Mouse (Mus musculus) limb, embryonic 15.5 days (tissue): Measurements from ENCODE around the gene Tgif2. TPM values are rescaled to one million over a fixed set of nuclear protein-coding genes. Genes with fewer than 3 reads are reported as not detected.
"Not testable (repeated sequence)": the region's sequence is repeated elsewhere in the genome, so short reads cannot be mapped to it uniquely, and the experiment has no call there.

Source experiments
- ATAC-seq: fragments of 200-750 bp; cut with Nextera tagmentation; 2 replicates; pipeline ENCODE4 v1.8.0; 2017; ENCODE audit warnings: low read depth, moderate TSS enrichment; ENCODE audit not compliant: insufficient number of reproducible peaks, low FRiP score, low TSS enrichment
- H3K27ac ChIP-seq: fragments of 300-500 bp; sonication (generic); 2 replicates; pipeline ENCODE4 v1.5.1; 2015; ENCODE audit warnings: moderate library complexity, mild to moderate bottlenecking, inconsistent platforms
- H3K27me3 ChIP-seq: fragments of 300-500 bp; sonication (generic); 2 replicates; pipeline ENCODE4 v1.6.1; 2015; ENCODE audit warnings: inconsistent platforms
- H3K36me3 ChIP-seq: fragments of 300-500 bp; sonication (generic); 2 replicates; pipeline ENCODE4 v1.6.1; 2015; ENCODE audit warnings: inconsistent platforms
- H3K4me1 ChIP-seq: fragments of 300-500 bp; sonication (generic); 2 replicates; pipeline ENCODE4 v1.6.1; 2015; ENCODE audit warnings: inconsistent platforms
- H3K4me2 ChIP-seq: fragments of 300-500 bp; sonication (generic); 2 replicates; pipeline ENCODE4 v1.6.1; 2015; ENCODE audit warnings: mild to moderate bottlenecking, inconsistent platforms
- H3K4me3 ChIP-seq: fragments of 300-500 bp; sonication (generic); 2 replicates; pipeline ENCODE4 v1.5.1; 2015; ENCODE audit warnings: mild to moderate bottlenecking, inconsistent platforms
- H3K9ac ChIP-seq: fragments of 300-500 bp; sonication (generic); 2 replicates; pipeline ENCODE4 v1.6.1; 2015; ENCODE audit warnings: inconsistent platforms
- H3K9me3 ChIP-seq: fragments of 300-500 bp; sonication (generic); 2 replicates; pipeline ENCODE4 v1.6.1; 2016; ENCODE audit warnings: inconsistent platforms
- WGBS: fragments of 180-500 bp; shearing (Covaris S2); methylation state at CpG from one replicate; pipeline ENCODE4 v1.1.7; 2015; 5-methylcytosine and 5-hydroxymethylcytosine counted together
- polyA plus RNA-seq: library from polyadenylated mRNA; unstranded; fragments of >200 nt; fragmentation: Nextera tagmentation; extraction: Ambion mirVana; gene quantifications from 2 replicates; pipeline ENCODE4 v1.2.1, GENCODE M21; 2015

The Tgif2 gene
- polyA plus RNA-seq, 1 experiment from 2014 or later = 52.7 TPM

DNA sequence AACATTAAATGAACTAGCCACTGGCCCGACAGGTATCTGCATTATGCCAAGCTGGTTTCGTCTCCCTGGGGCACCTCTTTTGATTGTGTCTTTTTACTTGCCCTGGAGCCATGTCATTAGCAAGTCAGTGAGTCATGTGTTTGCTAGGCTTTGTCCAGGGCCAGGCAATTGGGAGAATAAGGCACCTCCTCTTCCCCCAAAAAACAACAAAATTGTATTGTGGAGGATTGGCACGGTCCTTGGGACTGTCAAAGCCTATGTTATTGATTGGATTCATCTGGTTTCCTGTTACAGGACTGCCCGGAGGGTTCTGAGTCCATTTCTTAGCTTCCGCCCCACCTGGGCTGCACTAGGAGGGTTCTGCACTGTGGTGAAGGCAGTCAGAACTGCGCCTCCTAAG, 7.8 kb downstream of the Tgif2 start:
- H3K27me3 ChIP-seq = no peaks in the 10 kb centered on the region
- H3K4me2 ChIP-seq = no peak overlapping the region
- no peaks in the 10 kb centered on the region for H3K9me3 ChIP-seq
- ATAC-seq = no peak
- 47% methylated on average over 6 of the region's 6 CpGs for WGBS
- no peak overlapping the region for H3K27ac ChIP-seq
- H3K9ac ChIP-seq = no peak overlapping the region
- peaks cover 53% of the 10 kb centered on the region for H3K4me1 ChIP-seq
- no peak overlapping the region for H3K4me3 ChIP-seq
- H3K36me3 ChIP-seq = peaks cover 53% of the 10 kb centered on the region

DNA sequence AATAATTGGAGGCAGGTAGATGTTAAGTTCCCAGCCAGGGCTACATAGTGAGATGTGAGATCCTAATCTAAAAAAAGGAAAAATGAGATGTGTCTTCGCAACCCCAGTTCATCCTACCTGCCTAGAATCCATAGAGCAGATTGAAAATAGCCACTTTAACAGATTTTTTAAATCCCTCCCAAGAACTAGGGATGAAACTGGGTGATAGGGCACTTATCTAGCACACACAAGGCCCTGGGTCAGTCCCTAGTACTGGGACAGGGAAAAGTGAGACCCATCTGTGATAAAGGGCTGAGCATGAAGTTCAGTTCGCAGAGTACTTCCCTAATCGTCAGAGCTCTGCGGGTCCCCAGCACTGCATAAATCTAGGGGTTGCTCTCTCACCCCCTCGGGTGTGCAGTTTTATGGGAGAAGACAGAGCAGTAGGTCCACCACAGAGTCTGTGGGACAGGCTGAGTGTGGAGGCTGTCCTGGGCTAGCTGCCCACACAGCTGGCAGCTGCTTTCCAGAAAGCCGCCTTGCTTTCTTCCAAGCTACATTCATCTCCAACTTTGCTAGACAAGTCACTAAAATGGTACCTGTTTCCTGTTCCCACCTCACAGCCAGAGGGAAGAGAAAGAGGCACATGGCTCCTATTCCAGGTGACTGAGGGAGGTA, 8.8 kb downstream of the Tgif2 start:
- peaks cover 55% of the 10 kb centered on the region for H3K36me3 ChIP-seq
- H3K9ac ChIP-seq = no peak overlapping the region
- no peaks in the 10 kb centered on the region for H3K9me3 ChIP-seq
- H3K27me3 ChIP-seq = no peaks in the 10 kb centered on the region
- H3K4me3 ChIP-seq = no peak overlapping the region
- 68% methylated on average over 6 of the region's 6 CpGs for WGBS
- H3K4me1 ChIP-seq = peaks cover 44% of the 10 kb centered on the region
- no peak overlapping the region for H3K4me2 ChIP-seq
- no peak overlapping the region for H3K27ac ChIP-seq
- no peak for ATAC-seq

DNA sequence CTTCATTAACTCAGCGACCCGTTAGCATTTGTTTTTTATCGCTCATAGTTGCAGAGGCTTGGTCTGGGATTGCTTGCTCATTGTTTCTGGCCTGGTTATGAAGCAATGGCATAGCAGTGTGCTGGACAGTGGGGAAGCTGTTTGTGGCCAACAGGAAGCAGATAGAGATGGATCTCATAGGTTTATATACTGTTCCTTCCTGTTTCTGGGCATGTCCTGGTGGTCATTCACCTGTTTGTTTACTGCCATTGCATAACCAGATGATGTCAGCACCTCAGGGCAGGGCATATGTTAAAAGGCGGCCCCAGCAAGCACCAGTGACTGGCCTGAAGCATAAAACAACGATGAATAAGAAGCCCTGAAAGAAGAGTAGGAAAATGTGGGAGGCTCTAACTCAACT, 10.7 kb downstream of the Tgif2 start:
- Histone ChIP-seq H3K4me2 (no peak overlapping the region), H3K36me3 (peaks cover 55% of the 10 kb centered on the region), H3K4me1 (peaks cover 33% of the 10 kb centered on the region), H3K27ac (no peak overlapping the region), H3K4me3 (no peak overlapping the region), H3K27me3 (no peaks in the 10 kb centered on the region), H3K9ac (no peak overlapping the region), H3K9me3 (no peaks in the 10 kb centered on the region)
- ATAC-seq = no peak
- 83% methylated on average over 5 of the region's 5 CpGs for WGBS

- 0 out of 2 replicates have a peak, but pooled peaks have one; percentile 21 for ATAC-seq
- not testable (repeated sequence) for H3K9ac ChIP-seq, H3K4me2 ChIP-seq, H3K4me3 ChIP-seq, H3K27me3 ChIP-seq, H3K9me3 ChIP-seq, H3K27ac ChIP-seq
- peaks cover 20% of the 10 kb centered on the region for H3K4me1 ChIP-seq
- peaks cover 44% of the 10 kb centered on the region for H3K36me3 ChIP-seq
- 46% methylated on average over 9 of the region's 13 CpGs for WGBS
Observed at GRCm38 (mm10) chr2:156853584-156853983, 13.8 kb downstream of the Tgif2 start.

GRCm38 (mm10) chr2:156853999-156854771, 14.4 kb downstream of the Tgif2 start:
- not testable (repeated sequence) for ATAC-seq
- 25% methylated on average over 13 of the region's 13 CpGs for WGBS

DNA sequence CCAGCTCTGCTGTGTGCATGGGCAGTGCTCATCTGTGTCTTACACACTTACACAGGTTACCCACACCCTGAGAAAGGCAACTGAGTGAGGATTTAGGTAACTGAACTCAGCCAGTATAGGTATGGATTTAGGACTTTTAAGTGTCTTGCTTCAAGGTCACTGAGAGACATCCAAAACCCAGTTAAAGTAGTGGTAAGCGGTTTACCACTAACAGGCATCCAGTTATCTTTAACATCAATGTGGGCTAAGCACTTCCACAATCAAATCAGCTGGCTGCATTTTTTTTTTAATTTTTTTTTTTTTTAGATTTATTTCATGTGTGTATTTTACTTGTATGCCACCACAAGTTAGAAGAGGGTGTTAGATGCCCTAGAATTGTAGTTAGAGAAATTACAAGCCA, 16.5 kb downstream of the Tgif2 start:
- H3K4me3 ChIP-seq = no peak overlapping the region
- no peak overlapping the region for H3K4me2 ChIP-seq
- no peak overlapping the region for H3K27ac ChIP-seq
- H3K9ac ChIP-seq = no peak overlapping the region
- no peak for ATAC-seq
- no peaks in the 10 kb centered on the region for H3K27me3 ChIP-seq
- H3K4me1 ChIP-seq = peaks cover 18% of the 10 kb centered on the region
- 88% methylated on average over 1 of the region's 1 CpGs for WGBS
- H3K36me3 ChIP-seq = peaks cover 24% of the 10 kb centered on the region
- no peaks in the 10 kb centered on the region for H3K9me3 ChIP-seq

More at GRCm38 (mm10) chr2:156853999-156854771, 14.4 kb downstream of the Tgif2 start:
- H3K4me1 ChIP-seq = peaks cover 18% of the 10 kb centered on the region
- not testable (repeated sequence) for H3K4me2 ChIP-seq, H3K9me3 ChIP-seq, H3K4me3 ChIP-seq, H3K27me3 ChIP-seq, H3K9ac ChIP-seq, H3K27ac ChIP-seq
- peaks cover 44% of the 10 kb centered on the region for H3K36me3 ChIP-seq

DNA sequence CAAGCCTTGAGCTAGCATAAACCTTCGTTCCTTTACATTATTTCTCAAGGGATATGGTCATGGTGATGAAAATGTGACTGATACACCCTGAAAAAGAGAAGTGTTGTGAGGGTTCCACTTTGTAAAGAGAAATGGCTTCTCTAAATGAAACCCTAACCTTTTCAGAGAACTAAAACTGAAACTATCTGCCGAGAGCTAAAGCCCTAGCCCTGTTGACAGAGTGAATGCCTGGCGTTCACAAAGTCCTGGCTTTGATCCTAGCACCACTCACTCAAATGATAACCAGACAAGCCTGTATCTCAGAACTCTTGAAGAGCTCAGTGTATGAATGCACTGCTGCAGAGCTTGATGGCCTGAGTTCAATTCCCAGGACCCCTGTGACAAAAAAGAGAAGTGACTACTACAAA, 17.6 kb downstream of the Tgif2 start:
- Histone ChIP-seq H3K9ac (no peak overlapping the region), H3K36me3 (peaks cover 15% of the 10 kb centered on the region), H3K9me3 (no peaks in the 10 kb centered on the region), H3K27ac (no peak overlapping the region), H3K4me3 (no peak overlapping the region), H3K27me3 (no peaks in the 10 kb centered on the region), H3K4me2 (no peak overlapping the region), H3K4me1 (peaks cover 27% of the 10 kb centered on the region)
- WGBS = 58% methylated on average over 3 of the region's 3 CpGs
- ATAC-seq = no peak

GRCm38 (mm10) chr2:156857835-156858234, 18.0 kb downstream of the Tgif2 start, which contains the start of gene 4930518I15Rik:
Gene 4930518I15Rik, minus strand, starts transcription at chr2:156857946.
- Histone ChIP-seq H3K4me1 (peaks cover 27% of the 10 kb centered on the region), H3K27ac (peak within 1 kb of the TSS; percentile 43), H3K4me3 (no peak within 1 kb of the TSS), H3K4me2 (no peak within 1 kb of the TSS), H3K27me3 (no peaks in the 10 kb centered on the region), H3K36me3 (peaks cover 13% of the 10 kb centered on the region), H3K9ac (no peak within 1 kb of the TSS), H3K9me3 (no peaks in the 10 kb centered on the region)
- no peak for ATAC-seq
- 82% methylated on average over 2 of the region's 2 CpGs for WGBS

- H3K27ac ChIP-seq = peak overlapping the region; percentile 43
- 48% methylated on average over 7 of the region's 7 CpGs for WGBS
Observed at GRCm38 (mm10) chr2:156858671-156859070, 18.9 kb downstream of the Tgif2 start.

GRCm38 (mm10) chr2:156862041-156862717, 22.4 kb downstream of the Tgif2 start:
- no peak for ATAC-seq
- H3K36me3 ChIP-seq = peaks cover 18% of the 10 kb centered on the region
- WGBS = under 1% methylated on average over 19 of the region's 19 CpGs

More at GRCm38 (mm10) chr2:156858671-156859070, 18.9 kb downstream of the Tgif2 start:
- peaks cover 12% of the 10 kb centered on the region for H3K36me3 ChIP-seq
- no peak overlapping the region for H3K9ac ChIP-seq
- H3K9me3 ChIP-seq = no peaks in the 10 kb centered on the region
- peaks cover 27% of the 10 kb centered on the region for H3K4me1 ChIP-seq
- H3K4me3 ChIP-seq = no peak overlapping the region
- H3K4me2 ChIP-seq = no peak overlapping the region
- no peak for ATAC-seq
- no peaks in the 10 kb centered on the region for H3K27me3 ChIP-seq

GRCm38 (mm10) chr2:156862772-156863486, 23.1 kb downstream of the Tgif2 start, which contains the start of gene Rab5if:
Gene Rab5if, plus strand, starts transcription at chr2:156863128.
- Histone ChIP-seq H3K9me3 (no peaks in the 10 kb centered on the region), H3K4me3 (peak within 1 kb of the TSS; percentile 99), H3K27me3 (no peaks in the 10 kb centered on the region), H3K36me3 (peaks cover 26% of the 10 kb centered on the region), H3K4me1 (peaks cover 30% of the 10 kb centered on the region), H3K9ac (peak within 1 kb of the TSS; percentile 98), H3K27ac (peak within 1 kb of the TSS; percentile 95), H3K4me2 (peak within 1 kb of the TSS; percentile 68)
- WGBS = under 1% methylated on average over 72 of the region's 98 CpGs
- peak; percentile 93 for ATAC-seq

More at GRCm38 (mm10) chr2:156862041-156862717, 22.4 kb downstream of the Tgif2 start:
- Histone ChIP-seq H3K27me3 (no peaks in the 10 kb centered on the region), H3K4me3 (peak overlapping the region; percentile 99), H3K4me2 (peak overlapping the region; percentile 68), H3K4me1 (peaks cover 31% of the 10 kb centered on the region), H3K9ac (peak overlapping the region; percentile 81), H3K27ac (peak overlapping the region; percentile 95), H3K9me3 (no peaks in the 10 kb centered on the region)
